Mouse (Mus musculus) lung, embryonic 14.5 days (tissue): ENCODE data around the gene Gm5148. TPM values are rescaled to one million over a fixed set of nuclear protein-coding genes. Genes with fewer than 3 reads are reported as not detected.

Source experiments
- ATAC-seq: fragments of 200-750 bp; cut with Nextera tagmentation; 2 replicates; pipeline ENCODE4 v1.8.0; 2017; ENCODE audit warnings: mild to moderate bottlenecking, moderate TSS enrichment, moderate library complexity; ENCODE audit not compliant: insufficient read depth
- DNase-seq: peaks from one replicate; pipeline ENCODE4 v3.0.0-alpha.2; 2015
- H3K27ac ChIP-seq: fragments of 300-500 bp; sonication (generic); 2 replicates; pipeline ENCODE4 v1.5.1; 2014; ENCODE audit warnings: low read depth, mild to moderate bottlenecking, moderate library complexity
- H3K27me3 ChIP-seq: fragments of 300-500 bp; sonication (generic); 2 replicates; pipeline ENCODE4 v1.6.1; 2014; ENCODE audit warnings: low read length, control low read depth; ENCODE audit not compliant: insufficient read depth
- H3K36me3 ChIP-seq: fragments of 300-500 bp; sonication (generic); 2 replicates; pipeline ENCODE4 v1.6.1; 2014; ENCODE audit warnings: control low read depth; ENCODE audit not compliant: insufficient read depth
- H3K4me1 ChIP-seq: fragments of 300-500 bp; sonication (generic); 2 replicates; pipeline ENCODE4 v1.6.1; 2014; ENCODE audit warnings: antibody characterized with exemption, control low read depth; ENCODE audit not compliant: insufficient read depth
- H3K4me2 ChIP-seq: fragments of 300-500 bp; sonication (generic); 2 replicates; pipeline ENCODE4 v1.6.1; 2014; ENCODE audit warnings: mild to moderate bottlenecking
- H3K4me3 ChIP-seq: fragments of 300-500 bp; sonication (generic); 2 replicates; pipeline ENCODE4 v1.5.1; 2014; ENCODE audit warnings: low read depth, low read length
- H3K9ac ChIP-seq: fragments of 300-500 bp; sonication (generic); 2 replicates; pipeline ENCODE4 v1.6.1; 2014
- H3K9me3 ChIP-seq: fragments of 300-500 bp; sonication (generic); 2 replicates; pipeline ENCODE4 v1.6.1; 2016; ENCODE audit warnings: low read depth, low read length, control low read depth
- CTCF ChIP-seq: IDR thresholded peaks from 2 replicates; pipeline ENCODE4 v1.5.1; 2016; ENCODE audit warnings: antibody characterized with exemption, low read depth
- whole genome bisulfite sequencing: fragments of 180-500 bp; shearing (Covaris S2); extraction: QIAGEN DNeasy Blood & Tissue Kit; methylation state at CpG from one replicate; pipeline ENCODE4 v1.1.7; 2014; 5-methylcytosine and 5-hydroxymethylcytosine counted together
- polyA plus RNA-seq: library from polyadenylated mRNA; unstranded; fragments of >200 nt; fragmentation: Nextera tagmentation; extraction: Ambion mirVana; gene quantifications from 2 replicates; pipeline ENCODE4 v1.2.1, GENCODE M21; 2014

Gene Gm5148
- polyA plus RNA-seq, 1 experiment from 2014 or later: 6.7 TPM

DNA sequence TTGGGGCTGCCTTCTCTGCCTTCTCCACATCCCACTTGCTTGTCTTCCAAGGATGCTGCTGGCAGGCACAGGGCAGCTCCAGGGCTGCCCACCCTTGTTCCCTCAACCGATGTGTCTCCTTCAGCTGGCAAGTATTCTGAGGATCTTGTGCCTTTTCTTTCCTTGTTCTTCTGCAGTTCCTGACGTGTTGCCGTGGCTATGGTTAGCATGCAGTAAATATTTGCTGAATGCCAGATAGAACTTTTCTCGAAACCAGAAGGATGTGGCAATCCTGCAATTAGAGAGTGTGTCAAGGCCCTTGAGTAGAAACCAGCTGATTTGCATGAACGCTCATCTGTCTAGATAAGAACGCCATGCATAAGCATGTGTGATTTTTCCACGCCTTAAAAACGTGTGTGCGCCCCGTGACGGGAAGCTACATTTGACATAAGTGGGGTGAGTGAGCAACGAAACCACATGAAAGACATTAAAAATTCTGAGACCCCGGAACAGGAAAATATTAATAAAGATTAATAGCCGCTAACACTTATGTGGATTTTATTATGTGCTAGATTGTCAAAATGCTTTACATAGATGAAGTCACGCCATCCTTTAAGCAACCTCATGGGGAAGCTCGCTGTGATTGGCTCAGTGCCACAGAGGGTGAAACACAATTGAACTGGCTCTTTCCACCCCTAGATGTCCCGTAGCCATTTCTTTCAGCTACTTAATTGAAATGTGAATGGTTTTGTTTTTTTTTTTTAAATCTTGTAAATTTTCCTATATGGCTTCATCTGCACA, 14.1 kb upstream of the Gm5148 start:
- no peaks in the 10 kb centered on the region for H3K9me3 ChIP-seq
- DNase-seq (peak; percentile 92), ATAC-seq (peak; percentile 58)
- H3K4me3 ChIP-seq: no peak overlapping the region
- peak overlapping the region; percentile 2; the same call in 1 of the 2 replicates for H3K4me2 ChIP-seq
- WGBS: 39% methylated on average over 17 of the region's 17 CpGs
- peaks cover 11% of the 10 kb centered on the region; the same call in 1 of the 2 replicates for H3K4me1 ChIP-seq
- no peak for TF ChIP-seq CTCF
- no peaks in the 10 kb centered on the region for H3K36me3 ChIP-seq
- H3K27ac ChIP-seq: peak overlapping the region; percentile 1; the same call in 1 of the 2 replicates
- peaks cover 6% of the 10 kb centered on the region; the same call in 1 of the 2 replicates for H3K27me3 ChIP-seq
- no peak overlapping the region for H3K9ac ChIP-seq

- DNase-seq: peak; percentile 92
- H3K27ac ChIP-seq: peak overlapping the region; percentile 1; the same call in 1 of the 2 replicates
Observed at GRCm38 (mm10) chr3:37737407-37737806, 13.1 kb upstream of the Gm5148 start.

DNA sequence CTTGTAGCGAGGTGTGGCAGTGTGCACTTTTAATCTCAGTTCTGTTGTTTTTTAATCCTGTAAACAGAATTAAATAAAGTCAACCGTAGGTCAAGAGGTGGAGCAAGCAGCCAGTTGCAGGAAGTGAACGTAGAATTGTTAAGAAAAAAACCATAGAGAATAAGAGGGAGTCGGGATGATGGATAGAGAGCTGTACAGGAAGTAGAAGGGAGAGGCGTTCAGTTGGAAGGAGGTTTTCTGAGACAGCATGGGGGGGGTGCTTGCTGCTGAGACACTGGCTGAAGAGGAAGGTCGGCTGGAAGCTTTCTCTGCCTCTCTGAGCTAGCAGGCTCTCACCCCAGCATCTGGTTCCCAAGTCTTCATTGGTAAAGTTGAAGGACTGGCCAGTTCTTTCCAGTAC, 10.9 kb upstream of the Gm5148 start:
- no peaks in the 10 kb centered on the region for H3K27me3 ChIP-seq
- no peak overlapping the region for H3K9ac ChIP-seq
- no peaks in the 10 kb centered on the region for H3K9me3 ChIP-seq
- no peak overlapping the region for H3K4me2 ChIP-seq
- ATAC-seq: no peak
- H3K27ac ChIP-seq: no peak overlapping the region
- DNase-seq: peak; percentile 24
- WGBS: 35% methylated on average over 6 of the region's 6 CpGs
- no peak overlapping the region for H3K4me3 ChIP-seq
- TF ChIP-seq CTCF: no peak
- H3K36me3 ChIP-seq: no peaks in the 10 kb centered on the region
- peaks cover 11% of the 10 kb centered on the region; the same call in 1 of the 2 replicates for H3K4me1 ChIP-seq

More at GRCm38 (mm10) chr3:37737407-37737806, 13.1 kb upstream of the Gm5148 start:
- TF ChIP-seq CTCF: no peak
- peaks cover 5% of the 10 kb centered on the region; the same call in 1 of the 2 replicates for H3K27me3 ChIP-seq
- 26% methylated on average over 6 of the region's 6 CpGs for WGBS
- peak; percentile 77 for ATAC-seq
- no peak overlapping the region for H3K4me3 ChIP-seq
- H3K4me2 ChIP-seq: no peak overlapping the region
- peaks cover 11% of the 10 kb centered on the region; the same call in 1 of the 2 replicates for H3K4me1 ChIP-seq
- no peaks in the 10 kb centered on the region for H3K9me3 ChIP-seq
- no peaks in the 10 kb centered on the region for H3K36me3 ChIP-seq
- H3K9ac ChIP-seq: no peak overlapping the region

- WGBS: 13% methylated on average over 4 of the region's 4 CpGs
- peak; percentile 58; the same call in 1 of the 2 replicates for ATAC-seq
Observed at GRCm38 (mm10) chr3:37729142-37729541, 4.9 kb upstream of the Gm5148 start.

GRCm38 (mm10) chr3:37728112-37729100, 4.1 kb upstream of the Gm5148 start:
- peak overlapping the region; percentile 55; the same call in 1 of the 2 replicates for H3K27ac ChIP-seq
- peaks cover 24% of the 10 kb centered on the region; the same call in 1 of the 2 replicates for H3K4me1 ChIP-seq
- no peaks in the 10 kb centered on the region for H3K9me3 ChIP-seq
- H3K4me2 ChIP-seq: no peak overlapping the region
- ATAC-seq (no peak), DNase-seq (no peak)
- WGBS: 61% methylated on average over 9 of the region's 9 CpGs
- no peak overlapping the region for H3K9ac ChIP-seq
- peaks cover 20% of the 10 kb centered on the region for H3K27me3 ChIP-seq
- TF ChIP-seq CTCF: no peak
- no peak overlapping the region for H3K4me3 ChIP-seq
- H3K36me3 ChIP-seq: no peaks in the 10 kb centered on the region

More at GRCm38 (mm10) chr3:37729142-37729541, 4.9 kb upstream of the Gm5148 start:
- Histone ChIP-seq H3K4me3 (no peak overlapping the region), H3K9me3 (no peaks in the 10 kb centered on the region), H3K4me2 (no peak overlapping the region), H3K27me3 (peaks cover 13% of the 10 kb centered on the region), H3K27ac (peak overlapping the region; percentile 36; the same call in 1 of the 2 replicates), H3K36me3 (no peaks in the 10 kb centered on the region), H3K4me1 (peaks cover 21% of the 10 kb centered on the region; the same call in 1 of the 2 replicates), H3K9ac (no peak overlapping the region)
- TF ChIP-seq CTCF: no peak
- DNase-seq: peak; percentile 88

- Histone ChIP-seq H3K9ac (no peak overlapping the region), H3K27me3 (peaks cover 28% of the 10 kb centered on the region), H3K4me2 (no peak overlapping the region), H3K36me3 (no peaks in the 10 kb centered on the region), H3K4me1 (peaks cover 24% of the 10 kb centered on the region; the same call in 1 of the 2 replicates), H3K27ac (no peak overlapping the region), H3K4me3 (no peak overlapping the region), H3K9me3 (no peaks in the 10 kb centered on the region)
- 60% methylated on average over 5 of the region's 5 CpGs for WGBS
- no peak for DNase-seq
- TF ChIP-seq CTCF: no peak
- ATAC-seq: no peak
Observed at GRCm38 (mm10) chr3:37727392-37727791, 3.1 kb upstream of the Gm5148 start.
